Mouse (Mus musculus): ENCODE data around the gene Sdk2. TPM values are rescaled to one million over a fixed set of nuclear protein-coding genes. Genes with fewer than 3 reads are reported as not detected.

Gene Sdk2
- polyA plus RNA-seq, 1 experiment from 2014 or later, result 0.66 TPM

DNA sequence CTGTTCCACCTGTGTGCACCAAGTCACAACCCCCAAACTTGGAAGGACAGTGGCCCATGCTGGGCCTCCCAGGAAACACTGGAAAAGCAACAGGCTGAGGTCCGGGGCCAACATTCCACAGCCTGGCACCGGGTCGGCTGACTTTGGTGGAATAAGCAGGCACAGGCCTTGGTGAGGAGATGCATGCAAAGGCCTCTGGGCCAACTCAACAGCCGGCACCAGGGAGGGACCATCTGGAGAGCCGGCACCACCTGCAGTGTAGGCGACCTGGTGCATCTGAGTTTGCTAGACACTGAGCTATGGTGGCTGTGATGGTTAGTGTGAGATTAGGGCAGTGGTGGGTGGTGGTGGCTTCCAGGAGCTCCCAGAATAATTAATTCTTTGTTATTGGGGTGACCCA, 268.8 kb downstream of the Sdk2 start:
- no peaks in the 10 kb centered on the region for H3K36me3 ChIP-seq (ENCODE audit: insufficient read depth, low read length)
- peaks cover 11% of the 10 kb centered on the region; the same call in 1 of the 2 replicates for H3K4me1 ChIP-seq (ENCODE audit: insufficient read depth, low read depth, low read length)
- H3K4me3 ChIP-seq (ENCODE audit: low read depth, low read length), result no peak overlapping the region
- no peaks in the 10 kb centered on the region for H3K27me3 ChIP-seq (replicated peaks; ENCODE audit: insufficient read depth, low read length)
- H3K9me3 ChIP-seq (ENCODE audit: low read length), result no peaks in the 10 kb centered on the region
- no peak for DNase-seq (ENCODE audit: low spot score)
- ATAC-seq, result no peak
- WGBS, result 69% methylated on average over 6 of the region's 6 CpGs
- TF ChIP-seq CTCF (IDR thresholded peaks at IDR 0.05), result no peak
- no peak for TF ChIP-seq EP300 (IDR thresholded peaks at IDR 0.05)
- 0 out of 2 replicates have a peak overlapping the region, but pooled peaks have one; percentile 3 for H3K27ac ChIP-seq (ENCODE audit: low read length)
- H3K4me2 ChIP-seq (replicated peaks; ENCODE audit: low read depth, low read length), result no peak overlapping the region
- H3K9ac ChIP-seq (replicated peaks; ENCODE audit: low read depth), result no peak overlapping the region

GRCm38 (mm10) chr11:113797014-113797983, 269.5 kb downstream of the Sdk2 start:
- peak; percentile 23 for ATAC-seq
- TF ChIP-seq CTCF (IDR thresholded peaks at IDR 0.05) (no peak), EP300 (IDR thresholded peaks at IDR 0.05) (no peak)
- H3K4me1 ChIP-seq (ENCODE audit: insufficient read depth, low read depth, low read length), result peaks cover 4% of the 10 kb centered on the region; the same call in 1 of the 2 replicates
- no peaks in the 10 kb centered on the region for H3K27me3 ChIP-seq (replicated peaks; ENCODE audit: insufficient read depth, low read length)
- H3K9ac ChIP-seq (replicated peaks; ENCODE audit: low read depth), result no peak overlapping the region
- H3K36me3 ChIP-seq (ENCODE audit: insufficient read depth, low read length), result no peaks in the 10 kb centered on the region
- no peak overlapping the region for H3K4me3 ChIP-seq (ENCODE audit: low read depth, low read length)
- DNase-seq (ENCODE audit: low spot score), result peak; percentile 19
- H3K9me3 ChIP-seq (ENCODE audit: low read length), result no peaks in the 10 kb centered on the region
- 69% methylated on average over 19 of the region's 19 CpGs for WGBS
- H3K27ac ChIP-seq (ENCODE audit: low read length), result peak overlapping the region; percentile 3; the same call in 1 of the 2 replicates
- no peak overlapping the region for H3K4me2 ChIP-seq (replicated peaks; ENCODE audit: low read depth, low read length)

DNA sequence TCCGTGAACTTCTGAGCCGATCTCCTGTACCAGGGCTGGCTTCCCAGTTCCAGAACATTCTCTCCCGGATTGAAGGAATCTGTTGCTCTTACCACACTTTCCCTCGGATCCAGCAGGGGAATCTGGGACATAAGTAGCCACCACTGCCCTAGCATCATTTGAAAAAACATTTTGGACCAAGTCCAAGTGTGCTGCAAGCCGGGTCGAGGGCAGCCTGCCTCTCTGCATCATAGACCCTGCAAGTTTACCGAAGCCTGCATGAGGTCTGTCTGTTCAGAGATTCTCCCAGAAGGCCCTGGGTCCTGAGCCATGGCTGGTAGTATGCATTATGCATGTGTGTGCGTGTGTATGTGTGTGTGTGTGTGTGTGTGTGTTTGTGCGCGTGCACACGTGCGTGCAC, 271.0 kb downstream of the Sdk2 start:
- no peak; the same call in 1 of the 2 replicates for ATAC-seq
- 61% methylated on average over 12 of the region's 12 CpGs for WGBS
- no peak overlapping the region for H3K9ac ChIP-seq (replicated peaks; ENCODE audit: low read depth)
- no peak overlapping the region for H3K4me2 ChIP-seq (replicated peaks; ENCODE audit: low read depth, low read length)
- H3K27me3 ChIP-seq (replicated peaks; ENCODE audit: insufficient read depth, low read length), result no peaks in the 10 kb centered on the region
- H3K9me3 ChIP-seq (ENCODE audit: low read length), result no peaks in the 10 kb centered on the region
- no peak overlapping the region for H3K4me3 ChIP-seq (ENCODE audit: low read depth, low read length)
- H3K4me1 ChIP-seq (ENCODE audit: insufficient read depth, low read depth, low read length), result peaks cover 3% of the 10 kb centered on the region; the same call in 1 of the 2 replicates
- no peaks in the 10 kb centered on the region for H3K36me3 ChIP-seq (ENCODE audit: insufficient read depth, low read length)
- TF ChIP-seq CTCF (IDR thresholded peaks at IDR 0.05) (no peak), EP300 (IDR thresholded peaks at IDR 0.05) (no peak)
- no peak overlapping the region for H3K27ac ChIP-seq (ENCODE audit: low read length)
- DNase-seq (ENCODE audit: low spot score), result peak; percentile 39

DNA sequence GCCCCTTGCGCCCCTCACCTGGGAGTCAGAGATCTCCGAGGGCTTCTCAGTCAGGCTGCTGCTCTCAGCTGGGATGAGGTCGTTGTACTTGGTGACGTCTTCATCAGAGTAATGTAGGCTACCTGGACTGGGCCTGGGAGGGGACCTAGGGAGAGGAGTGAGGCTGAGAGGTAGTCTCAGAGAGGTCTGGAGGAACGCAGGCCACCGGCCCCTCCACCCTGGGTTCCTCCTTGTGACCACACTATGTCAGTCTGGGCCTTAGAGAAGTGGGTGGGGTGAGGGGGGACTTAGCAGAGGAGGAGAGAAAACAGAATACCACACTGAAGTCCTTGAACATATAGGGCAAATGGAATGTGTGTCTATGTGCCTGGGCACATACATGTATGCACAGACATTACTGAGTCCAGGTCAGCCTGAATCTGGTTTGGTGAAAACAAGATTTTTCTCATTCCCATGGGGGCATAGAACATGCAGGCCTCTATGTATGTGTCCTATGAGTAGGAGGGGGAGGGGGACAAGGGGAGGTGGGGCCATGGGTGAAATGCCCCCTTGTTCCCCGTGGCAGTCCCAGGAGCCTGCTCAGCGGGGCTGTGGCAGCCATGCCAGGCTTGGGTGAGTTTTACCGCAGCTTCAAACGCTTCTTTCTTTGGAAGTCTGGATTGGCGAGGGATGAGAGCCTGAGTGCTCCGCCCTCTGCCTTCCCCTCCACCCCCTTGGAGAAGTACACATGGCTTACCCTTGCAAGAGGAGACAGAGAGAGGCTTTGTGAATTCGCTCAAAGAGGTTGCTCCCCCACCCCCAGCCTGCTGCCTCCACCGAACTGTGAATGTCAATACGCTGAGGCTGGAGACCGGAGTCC, 275.3 kb downstream of the Sdk2 start:
- no peak for ATAC-seq
- Histone ChIP-seq H3K4me2 (replicated peaks; ENCODE audit: low read depth, low read length) (no peak overlapping the region), H3K36me3 (ENCODE audit: insufficient read depth, low read length) (no peaks in the 10 kb centered on the region), H3K9ac (replicated peaks; ENCODE audit: low read depth) (no peak overlapping the region), H3K4me1 (ENCODE audit: insufficient read depth, low read depth, low read length) (peaks cover 10% of the 10 kb centered on the region; the same call in 1 of the 2 replicates), H3K4me3 (ENCODE audit: low read depth, low read length) (no peak overlapping the region), H3K27me3 (replicated peaks; ENCODE audit: insufficient read depth, low read length) (no peaks in the 10 kb centered on the region), H3K27ac (ENCODE audit: low read length) (no peak overlapping the region), H3K9me3 (ENCODE audit: low read length) (no peaks in the 10 kb centered on the region)
- peak; percentile 10 for DNase-seq (ENCODE audit: low spot score)
- no peak for TF ChIP-seq EP300 (IDR thresholded peaks at IDR 0.05)
- no peak for TF ChIP-seq CTCF (IDR thresholded peaks at IDR 0.05)
- WGBS, result 53% methylated on average over 16 of the region's 16 CpGs

DNA sequence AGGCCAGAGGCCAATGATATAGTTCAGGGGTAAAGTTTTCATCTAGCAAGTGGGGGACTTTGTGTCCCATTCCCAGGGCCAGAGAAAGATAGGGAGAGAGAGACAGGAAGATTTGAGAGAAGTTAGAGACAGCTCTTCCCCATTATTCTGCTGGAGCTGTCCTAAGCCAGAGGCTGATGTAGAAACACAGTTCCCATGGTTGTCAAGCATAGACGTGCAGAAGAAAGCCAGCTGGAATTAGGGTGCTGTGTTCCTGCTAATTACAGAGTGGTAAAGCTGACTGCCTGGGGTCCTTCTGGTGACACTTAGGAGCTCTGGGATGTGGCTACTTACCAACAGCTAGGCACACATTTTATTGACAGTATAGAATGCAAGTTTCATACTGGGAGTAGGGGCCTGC, 277.7 kb downstream of the Sdk2 start:
- WGBS, result 44% methylated on average over 1 of the region's 1 CpGs
- H3K36me3 ChIP-seq (ENCODE audit: insufficient read depth, low read length), result no peaks in the 10 kb centered on the region
- DNase-seq (ENCODE audit: low spot score) (peak; percentile 91), ATAC-seq (peak; percentile 48)
- peak overlapping the region; percentile 81 for H3K27ac ChIP-seq (ENCODE audit: low read length)
- no peaks in the 10 kb centered on the region for H3K27me3 ChIP-seq (replicated peaks; ENCODE audit: insufficient read depth, low read length)
- H3K4me2 ChIP-seq (replicated peaks; ENCODE audit: low read depth, low read length), result no peak overlapping the region
- H3K9ac ChIP-seq (replicated peaks; ENCODE audit: low read depth), result no peak overlapping the region
- H3K4me3 ChIP-seq (ENCODE audit: low read depth, low read length), result no peak overlapping the region
- TF ChIP-seq CTCF (IDR thresholded peaks at IDR 0.05) (no peak), EP300 (IDR thresholded peaks at IDR 0.05) (peak; percentile 24; the same call in 1 of the 2 replicates)
- H3K4me1 ChIP-seq (ENCODE audit: insufficient read depth, low read depth, low read length), result peaks cover 20% of the 10 kb centered on the region; the same call in 1 of the 2 replicates
- no peaks in the 10 kb centered on the region for H3K9me3 ChIP-seq (ENCODE audit: low read length)
